Mouse (Mus musculus) CH12.LX (cell line): ENCODE measurements around the gene Aspg.

Experiments
- CTCF ChIP-seq, 2 experiments: IDR thresholded peaks in 1 of 2; conservative IDR thresholded peaks in 1 of 2; 2 replicates each; pipeline ENCODE4 v1.5.1; 2011 to 2012; ENCODE audit warnings: low read depth in 2 of 2, low read length in 2 of 2, improper control_type of control experiment in 1 of 2, inconsistent platforms in 1 of 2, mild to moderate bottlenecking in 1 of 2, moderate library complexity in 1 of 2
- MAFK ChIP-seq: IDR thresholded peaks from 2 replicates; pipeline ENCODE4 v1.6.1; 2011; ENCODE audit warnings: low read length, improper control_type of control experiment; ENCODE audit not compliant: insufficient replicate concordance
- MAZ ChIP-seq: IDR thresholded peaks from 2 replicates; pipeline ENCODE4 v1.6.1; 2012; ENCODE audit warnings: low read depth, mild to moderate bottlenecking, inconsistent platforms, low read length, improper control_type of control experiment, moderate library complexity
- MYC ChIP-seq: IDR thresholded peaks from 2 replicates; pipeline ENCODE4 v1.6.1; 2011; ENCODE audit warnings: low read depth, mild to moderate bottlenecking, improper control_type of control experiment, low read length
- NELFE ChIP-seq: IDR thresholded peaks from 2 replicates; pipeline ENCODE4 v1.6.1; 2011; ENCODE audit warnings: low read depth, low read length, improper control_type of control experiment
- NRF1 ChIP-seq: IDR thresholded peaks from 2 replicates; pipeline ENCODE4 v1.6.1; 2014; ENCODE audit warnings: low read depth, mild to moderate bottlenecking, inconsistent platforms, low read length, improper control_type of control experiment, moderate library complexity
- POLR2A ChIP-seq: IDR thresholded peaks from 2 replicates; pipeline ENCODE4 v1.6.1; 2011; ENCODE audit warnings: low read depth, mild to moderate bottlenecking, improper control_type of control experiment, low read length
- POLR2AphosphoS2 ChIP-seq: IDR thresholded peaks from 2 replicates; pipeline ENCODE4 v1.6.1; 2011; ENCODE audit warnings: low read depth, low read length, improper control_type of control experiment
- RCOR1 ChIP-seq: conservative IDR thresholded peaks from 2 replicates; pipeline ENCODE4 v1.6.1; 2012; ENCODE audit warnings: low read depth, mild to moderate bottlenecking, inconsistent platforms, low read length, improper control_type of control experiment

DNA sequence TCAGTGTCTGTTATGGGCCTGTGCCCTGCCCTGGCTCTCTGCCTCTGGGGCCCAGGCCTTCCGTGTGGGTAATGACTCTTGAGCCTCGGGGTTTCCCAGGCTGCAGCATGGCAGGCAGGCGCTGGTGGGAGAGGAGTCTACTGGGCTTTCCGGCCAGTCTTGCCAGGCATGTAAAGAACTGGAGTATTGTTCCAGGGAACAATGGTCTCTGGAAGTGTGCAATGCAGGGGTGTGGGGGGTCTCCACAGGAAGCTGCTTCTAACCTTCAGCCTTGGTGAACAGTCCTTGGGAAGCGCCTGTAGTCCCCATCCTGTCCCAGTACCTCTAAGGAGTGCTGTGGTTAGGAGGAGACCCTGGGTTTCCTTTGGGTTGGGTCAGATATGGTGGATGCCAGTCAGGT, 40.9 kb downstream of the Aspg start:
- no peak for TF ChIP-seq POLR2A
- TF ChIP-seq POLR2AphosphoS2 = no peak
- no peak for TF ChIP-seq NRF1
- TF ChIP-seq NELFE = no peak
- TF ChIP-seq CTCF (conservative IDR thresholded peaks at IDR 0.05 in 1 of 2, IDR thresholded peaks at IDR 0.05 in 1 of 2; ENCODE audit: low read depth in 2 of 2, low read length in 2 of 2) = no peak
- no peak for TF ChIP-seq RCOR1
- no peak for TF ChIP-seq MAFK
- TF ChIP-seq MAZ = no peak
- no peak for TF ChIP-seq MYC
